30 mouse cellular contexts compared by ENCODE assay signal in genomic region chr6:125286944-125287343, GRCm38 (mm10). TPM values are rescaled to one million over a fixed set of nuclear protein-coding genes. Genes with fewer than 3 reads are reported as not detected.
DNase-seq lines count a peak whose midpoint lies in the region; ATAC-seq and TF ChIP-seq lines count a peak whose summit lies in the region.
"Had no signal": no experiment of that assay in that cellular context is flagged by ENCODE, and none has a peak within 500 bp of the region (broad histone marks: within the 10 kb centered on the region; RNA-seq: fewer than 3 reads in every experiment).

No protein-coding gene starts in this region.

- no peak overlapping the region for H3K4me2 ChIP-seq in kidney, postnatal 0 days (ENCODE audit: low read length)
- no peak overlapping the region for H3K4me2 ChIP-seq in kidney, embryonic 15.5 days
- H3K4me2 ChIP-seq: embryonic facial prominence, embryonic 12.5 days; embryonic facial prominence, embryonic 15.5 days; forebrain, embryonic 15.5 days; heart, embryonic 12.5 days; heart, embryonic 15.5 days; hindbrain, embryonic 13.5 days had no signal

- no peaks in the 10 kb centered on the region; the same call in 1 of the 2 replicates for H3K4me1 ChIP-seq in kidney, postnatal 0 days (replicated peaks; ENCODE audit: insufficient read depth, low read length)
- H3K4me1 ChIP-seq in kidney, embryonic 15.5 days, result peaks cover 3% of the 10 kb centered on the region; the same call in 1 of the 2 replicates
- H3K4me1 ChIP-seq in testis, adult 2 months (ENCODE audit: control insufficient read depth, insufficient read depth, low read length), result no peaks in the 10 kb centered on the region; the same call in none of the 2 replicates
- H3K4me1 ChIP-seq: embryonic facial prominence, embryonic 12.5 days; heart, embryonic 12.5 days; heart, embryonic 15.5 days; hindbrain, embryonic 10.5 days; hindbrain, embryonic 13.5 days had no signal

- H3K4me3 ChIP-seq in kidney, postnatal 0 days (replicated peaks; ENCODE audit: low read depth, low read length), result no peak overlapping the region
- H3K4me3 ChIP-seq in kidney, embryonic 15.5 days (replicated peaks), result no peak overlapping the region
- H3K4me3 ChIP-seq in testis, adult 2 months (ENCODE audit: control insufficient read depth, low read depth, low read length), result peak overlapping the region; percentile 97; the same call in 1 of the 2 replicates
- H3K4me3 ChIP-seq: embryonic facial prominence, embryonic 12.5 days; embryonic facial prominence, embryonic 15.5 days; forebrain, embryonic 15.5 days; heart, embryonic 12.5 days; heart, embryonic 15.5 days; hindbrain, embryonic 10.5 days; hindbrain, embryonic 13.5 days had no signal

- H3K36me3 ChIP-seq in kidney, postnatal 0 days (ENCODE audit: insufficient read depth, low read length), result no peaks in the 10 kb centered on the region
- H3K36me3 ChIP-seq in kidney, embryonic 15.5 days, result no peaks in the 10 kb centered on the region
- peaks cover 5% of the 10 kb centered on the region for H3K36me3 ChIP-seq in testis, adult 2 months (ENCODE audit: control insufficient read depth, insufficient read depth, low read length)
- H3K36me3 ChIP-seq: embryonic facial prominence, embryonic 12.5 days; embryonic facial prominence, embryonic 15.5 days; forebrain, embryonic 15.5 days; heart, embryonic 12.5 days; heart, embryonic 15.5 days; hindbrain, embryonic 10.5 days; hindbrain, embryonic 13.5 days had no signal

- TF ChIP-seq CTCF in kidney, postnatal 0 days (IDR thresholded peaks at IDR 0.05; ENCODE audit: low read depth), result no peak
- TF ChIP-seq CTCF in testis, adult 2 months (IDR thresholded peaks at IDR 0.05; ENCODE audit: control insufficient read depth, insufficient read depth, insufficient replicate concordance, low read depth, low read length), result no peak

- WGBS in kidney, postnatal 0 days, result 71% methylated on average over 4 of the region's 4 CpGs
- WGBS in kidney, embryonic 15.5 days, result 74% methylated on average over 4 of the region's 4 CpGs

- peak; percentile 11 for DNase-seq in kidney, postnatal 0 days (ENCODE audit: low spot score)
- peak; percentile 37 for DNase-seq in layer of hippocampus, adult 9-11 months
- no peak for DNase-seq in layer of hippocampus, postnatal 36 days
- DNase-seq in testis, postnatal 14 days (ENCODE audit: low spot score), result no peak
- DNase-seq in adrenal gland, postnatal 14 days, result no peak
- DNase-seq: adrenal gland, adult 2 months; adrenal gland, postnatal 25 days; cerebellum, adult 11 months; cerebellum, adult 2 months; cerebellum, adult 9-11 months; cerebellum, postnatal 25 days; gastrocnemius, postnatal 25 days; heart, adult 18-20 months; heart, postnatal 10 days; heart, postnatal 36 days had no signal

- ATAC-seq in kidney, postnatal 0 days (replicated peaks; ENCODE audit: low FRiP score, low read depth), result no peak
- no peak for ATAC-seq in kidney, embryonic 15.5 days (replicated peaks; ENCODE audit: low FRiP score)
- ATAC-seq: CD4-positive, CD25-positive, alpha-beta regulatory T cell, adult 4 months; forebrain, embryonic 15.5 days had no signal

- no peak overlapping the region for H3K27ac ChIP-seq in kidney, postnatal 0 days
- no peak overlapping the region for H3K27ac ChIP-seq in kidney, embryonic 15.5 days
- H3K27ac ChIP-seq in testis, adult 2 months (ENCODE audit: control insufficient read depth, insufficient read depth, low read depth, low read length), result no peak overlapping the region
- H3K27ac ChIP-seq: embryonic facial prominence, embryonic 12.5 days; embryonic facial prominence, embryonic 15.5 days; forebrain, embryonic 15.5 days; heart, embryonic 15.5 days; hindbrain, embryonic 10.5 days; hindbrain, embryonic 13.5 days had no signal

- no peak for TF ChIP-seq POLR2A in testis, adult 2 months (IDR thresholded peaks at IDR 0.05; ENCODE audit: control insufficient read depth, low read depth, low read length)

- H3K9me3 ChIP-seq in kidney, postnatal 0 days (replicated peaks; ENCODE audit: low read length), result no peaks in the 10 kb centered on the region
- H3K9me3 ChIP-seq in kidney, embryonic 15.5 days (replicated peaks), result no peaks in the 10 kb centered on the region
- H3K9me3 ChIP-seq: embryonic facial prominence, embryonic 12.5 days; forebrain, embryonic 15.5 days; heart, embryonic 12.5 days; heart, embryonic 15.5 days; hindbrain, embryonic 13.5 days had no signal

- no peaks in the 10 kb centered on the region for H3K27me3 ChIP-seq in kidney, postnatal 0 days (ENCODE audit: insufficient read depth, low read length)
- no peaks in the 10 kb centered on the region for H3K27me3 ChIP-seq in kidney, embryonic 15.5 days
- no peaks in the 10 kb centered on the region for H3K27me3 ChIP-seq in testis, adult 2 months (ENCODE audit: control insufficient read depth, insufficient read depth, low read length)
- H3K27me3 ChIP-seq: embryonic facial prominence, embryonic 12.5 days; embryonic facial prominence, embryonic 15.5 days; forebrain, embryonic 15.5 days; heart, embryonic 15.5 days; hindbrain, embryonic 13.5 days had no signal

- no peak overlapping the region for H3K9ac ChIP-seq in kidney, postnatal 0 days (ENCODE audit: low read depth, low read length)
- no peak overlapping the region for H3K9ac ChIP-seq in kidney, embryonic 15.5 days
- H3K9ac ChIP-seq: embryonic facial prominence, embryonic 12.5 days; embryonic facial prominence, embryonic 15.5 days; forebrain, embryonic 15.5 days; heart, embryonic 12.5 days; heart, embryonic 15.5 days; hindbrain, embryonic 13.5 days had no signal

RNA-seq across cellular contexts. Expression of gene Tuba3a, which starts 1.1 kb away (rescaled TPM):
- 0.17 TPM in 1 of 2 replicates, not detected in the other for polyA plus RNA-seq in kidney, postnatal 0 days (2015; fragmentation: Nextera tagmentation; extraction: Ambion mirVana)
- 0.19 and 0.24 TPM in 2 replicates for polyA plus RNA-seq in kidney, embryonic 15.5 days (2015; fragmentation: Nextera tagmentation; extraction: Ambion mirVana)
- total RNA-seq in layer of hippocampus, postnatal 36 days (2021), result not detected
- 2,638 and 2,960 TPM in 2 replicates for polyA plus RNA-seq in testis, adult 2 months (2012; rRNA removed)
- not detected in 2 replicates for total RNA-seq in adrenal gland, postnatal 14 days (2021)
- total RNA-seq: adrenal gland, adult 2 months; adrenal gland, postnatal 25 days; common myeloid progenitor, adult 5-6 weeks; gastrocnemius, adult 8-10 months; gastrocnemius, postnatal 25 days; heart, adult 18-20 months; heart, postnatal 10 days; heart, postnatal 36 days; MEL had no signal
- polyA plus RNA-seq: adrenal gland, adult 2 months; cerebellum, adult 2 months; forebrain, embryonic 11.5 days; forebrain, embryonic 15.5 days; frontal cortex, adult 2 months; heart, embryonic 12.5 days; hindbrain, embryonic 10.5 days; hindbrain, embryonic 13.5 days had no signal

RNA-seq across cellular contexts. Expression of gene Ltbr, which starts 26.7 kb away (rescaled TPM):
- 69.8 and 71.6 TPM in 2 replicates for polyA plus RNA-seq in kidney, postnatal 0 days (2015; fragmentation: Nextera tagmentation; extraction: Ambion mirVana)
- polyA plus RNA-seq in kidney, embryonic 15.5 days (2015; fragmentation: Nextera tagmentation; extraction: Ambion mirVana), result 58.7 and 62.6 TPM in 2 replicates
- 1 to 10 TPM; 6.9 to 7.0 TPM for total RNA-seq in layer of hippocampus, postnatal 36 days (2021)
- 10.9 and 11.2 TPM in 2 replicates for polyA plus RNA-seq in testis, adult 2 months (2012; rRNA removed)
- total RNA-seq in adrenal gland, postnatal 14 days (2021), result 68.7 and 70.0 TPM in 2 replicates

RNA-seq across cellular contexts. Expression of gene Scnn1a, which starts 33.5 kb away (rescaled TPM):
- polyA plus RNA-seq in kidney, postnatal 0 days (2015; fragmentation: Nextera tagmentation; extraction: Ambion mirVana), result 19.9 and 22.7 TPM in 2 replicates
- polyA plus RNA-seq in kidney, embryonic 15.5 days (2015; fragmentation: Nextera tagmentation; extraction: Ambion mirVana), result 4.4 and 4.8 TPM in 2 replicates
- 1 to 10 TPM; 4.1 to 4.3 TPM for total RNA-seq in layer of hippocampus, postnatal 36 days (2021)
- 0.44 and 1.4 TPM in 2 replicates for polyA plus RNA-seq in testis, adult 2 months (2012; rRNA removed)
- 1.0 and 1.9 TPM in 2 replicates for total RNA-seq in adrenal gland, postnatal 14 days (2021)
- total RNA-seq: MEL had no signal
- polyA plus RNA-seq: CD4-positive, CD25-positive, alpha-beta regulatory T cell, adult 4 months had no signal

RNA-seq across cellular contexts. Expression of gene Cd27, which starts 50.1 kb away (rescaled TPM):
- polyA plus RNA-seq in kidney, postnatal 0 days (2015; fragmentation: Nextera tagmentation; extraction: Ambion mirVana), result 0.93 and 1.2 TPM in 2 replicates
- 1.8 and 2.8 TPM in 2 replicates for polyA plus RNA-seq in kidney, embryonic 15.5 days (2015; fragmentation: Nextera tagmentation; extraction: Ambion mirVana)
- total RNA-seq in layer of hippocampus, postnatal 36 days (2021), result not detected
- polyA plus RNA-seq in testis, adult 2 months (2012; rRNA removed), result 0.23 and 0.70 TPM in 2 replicates
- 0.93 and 6.9 TPM in 2 replicates for total RNA-seq in adrenal gland, postnatal 14 days (2021)
- total RNA-seq: MEL had no signal
- polyA plus RNA-seq: cerebellum, adult 2 months had no signal

RNA-seq across cellular contexts. Expression of gene Tapbpl, which starts 55.3 kb away (rescaled TPM):
- 6.3 and 7.2 TPM in 2 replicates for polyA plus RNA-seq in kidney, postnatal 0 days (2015; fragmentation: Nextera tagmentation; extraction: Ambion mirVana)
- polyA plus RNA-seq in kidney, embryonic 15.5 days (2015; fragmentation: Nextera tagmentation; extraction: Ambion mirVana), result 5.4 and 6.1 TPM in 2 replicates
- total RNA-seq in layer of hippocampus, postnatal 36 days (2021), result 1 to 10 TPM; 3.3 TPM
- 8.0 and 9.3 TPM in 2 replicates for polyA plus RNA-seq in testis, adult 2 months (2012; rRNA removed)
- 12.6 and 14.0 TPM in 2 replicates for total RNA-seq in adrenal gland, postnatal 14 days (2021)

Comparison
In these comparisons a context has a peak if more than half of its experiments do, and no peak if none do; other contexts are left out.
1. DNase-seq: peak in kidney, postnatal 0 days (single experiment) and layer of hippocampus, adult 9-11 months (single experiment); none in layer of hippocampus, postnatal 36 days (0 of 2), testis, postnatal 14 days (single experiment) and adrenal gland, postnatal 14 days (single experiment).
2. RNA of gene Tuba3a, which starts 1.1 kb away (polyA plus RNA-seq): 2,638 to 2,960 TPM in testis, adult 2 months; 0.19 to 0.24 TPM in kidney, embryonic 15.5 days and 0.17 TPM in kidney, postnatal 0 days; every median in the first group is over 1,000 times any median in the second.